Mouse (Mus musculus) cerebellum, adult 11 months (tissue): ENCODE measurements around the gene Gpr18.

Source experiments
- DNase-seq: peaks from one replicate; pipeline ENCODE4 v3.0.0; 2022

Gpr18 gene

DNA sequence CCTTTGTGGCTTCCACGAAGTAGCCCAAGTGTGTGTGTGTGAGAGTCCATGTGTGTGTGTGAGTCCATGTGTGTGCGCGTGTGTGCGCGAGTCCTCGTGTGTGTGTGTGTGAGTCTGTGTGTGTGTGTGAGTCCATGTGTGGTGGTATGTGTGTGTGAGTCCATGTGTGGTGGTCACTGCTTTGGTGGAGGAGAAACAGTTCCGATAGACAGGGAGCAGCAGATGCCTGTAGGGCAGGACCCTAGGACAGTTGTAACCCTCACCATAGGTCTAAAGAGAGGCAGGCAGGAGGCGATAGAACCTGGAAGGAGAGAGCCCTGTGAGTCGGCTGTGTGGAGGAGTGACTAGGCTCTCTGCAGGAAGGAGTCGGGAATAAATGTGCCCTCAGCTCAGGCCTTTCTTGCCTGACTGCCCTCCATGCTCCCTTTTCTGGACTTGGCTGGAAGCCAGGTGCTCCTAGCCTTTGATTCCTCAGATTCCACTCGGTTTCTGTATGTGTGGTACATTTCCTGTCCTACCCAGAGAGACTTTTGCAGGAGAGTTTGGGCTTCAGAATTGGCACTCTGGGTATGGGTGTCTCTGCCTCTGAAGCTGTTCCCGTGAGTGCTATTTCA lies 5.0 kb upstream of the Gpr18 start:
- DNase-seq: no peak

DNA sequence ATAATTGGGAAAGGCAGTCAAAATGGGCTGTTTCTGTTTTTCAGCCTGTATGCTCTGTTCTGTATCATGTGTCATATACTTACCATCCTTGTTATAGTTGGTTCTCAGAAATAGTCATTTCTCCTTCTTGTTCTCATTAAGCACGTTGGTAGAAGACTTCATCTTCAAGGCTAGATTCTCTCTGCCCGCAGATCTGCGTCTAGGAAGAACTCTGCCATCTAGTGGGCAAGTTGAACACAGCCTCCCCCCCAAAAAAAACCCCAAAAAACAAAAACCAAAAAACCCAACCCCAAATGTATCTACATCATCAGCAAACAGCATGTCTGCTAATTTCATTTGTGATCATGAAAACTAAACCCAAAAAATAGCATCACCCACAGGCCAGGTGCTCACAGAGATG lies 4.2 kb upstream of the Gpr18 start:
- no peak for DNase-seq

DNA sequence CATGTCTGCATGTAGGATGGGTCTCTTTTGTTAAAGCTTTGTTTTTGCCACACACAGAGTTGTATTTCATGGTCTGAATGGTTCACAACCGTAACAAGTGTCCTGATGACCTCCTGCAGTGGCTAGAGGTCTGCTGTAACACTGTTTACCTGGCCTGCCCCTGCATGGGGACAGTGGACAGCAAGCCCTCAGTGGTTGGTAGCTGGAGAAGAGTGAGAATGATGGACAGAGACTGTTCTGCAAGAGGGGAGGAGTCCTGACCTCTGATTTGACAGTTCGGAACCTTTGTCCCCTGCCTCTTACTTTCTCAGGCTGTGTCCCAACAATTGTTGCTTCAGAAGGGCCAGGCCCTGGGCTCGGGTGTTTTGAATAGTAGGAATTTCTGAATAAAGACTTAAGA lies 2.7 kb upstream of the Gpr18 start:
- DNase-seq: no peak

DNA sequence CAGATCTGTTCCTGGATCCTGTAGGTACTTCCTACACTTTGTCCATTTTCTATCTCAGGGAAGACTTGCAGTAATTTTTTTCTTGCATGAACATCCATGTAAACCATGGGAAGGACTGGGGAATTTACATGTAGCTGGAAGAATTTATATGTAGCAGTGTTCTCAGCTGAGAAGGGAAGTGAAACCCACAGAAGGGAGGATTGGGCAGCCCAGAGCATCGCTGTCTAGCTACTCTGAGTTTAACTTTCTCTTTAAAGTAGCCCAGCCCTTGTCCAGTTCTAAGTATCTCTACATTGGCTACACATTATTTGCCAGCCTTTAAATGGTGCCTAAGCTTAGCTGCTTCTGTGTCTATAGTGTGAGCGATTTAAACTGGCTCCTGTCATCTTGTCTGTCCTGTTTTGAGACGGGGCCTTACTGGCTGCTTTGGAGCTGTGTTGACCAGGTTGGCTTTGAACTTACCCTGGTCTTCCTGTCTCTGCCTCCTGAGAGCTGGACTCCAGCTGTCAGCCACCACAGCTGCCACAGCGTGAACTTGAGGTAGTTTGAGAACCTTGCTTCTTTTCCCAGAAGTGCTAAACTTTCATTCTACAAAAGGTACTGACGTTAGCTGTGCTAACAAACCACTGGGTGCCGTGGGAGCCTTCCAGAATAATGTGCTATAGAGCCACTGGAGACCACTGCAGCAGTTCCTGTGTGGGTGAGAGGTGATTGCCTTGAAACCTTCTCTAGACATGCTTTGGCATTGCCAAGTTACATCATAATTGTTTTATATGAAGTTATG lies 922 bp upstream of the Gpr18 start:
- no peak for DNase-seq

DNA sequence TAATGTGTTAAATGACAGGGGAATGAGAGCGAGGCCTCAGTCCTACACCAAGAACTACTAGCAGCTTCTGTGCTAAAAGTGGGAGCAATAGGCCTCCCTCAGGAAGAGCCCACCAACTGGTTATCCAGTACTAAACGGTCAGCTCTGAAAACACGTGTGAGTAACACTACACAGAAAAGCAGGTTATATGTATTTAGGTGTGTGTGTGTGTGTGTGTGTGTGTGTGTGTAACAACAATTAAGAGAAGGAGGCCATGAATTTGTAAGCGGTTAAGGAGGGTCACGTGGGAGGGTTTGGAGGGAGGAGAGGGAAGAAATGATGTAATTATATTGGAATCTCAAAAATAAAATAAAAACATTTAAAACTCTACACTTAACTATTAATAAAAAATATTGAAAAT lies 438 bp downstream of the Gpr18 start:
- no peak for DNase-seq

DNA sequence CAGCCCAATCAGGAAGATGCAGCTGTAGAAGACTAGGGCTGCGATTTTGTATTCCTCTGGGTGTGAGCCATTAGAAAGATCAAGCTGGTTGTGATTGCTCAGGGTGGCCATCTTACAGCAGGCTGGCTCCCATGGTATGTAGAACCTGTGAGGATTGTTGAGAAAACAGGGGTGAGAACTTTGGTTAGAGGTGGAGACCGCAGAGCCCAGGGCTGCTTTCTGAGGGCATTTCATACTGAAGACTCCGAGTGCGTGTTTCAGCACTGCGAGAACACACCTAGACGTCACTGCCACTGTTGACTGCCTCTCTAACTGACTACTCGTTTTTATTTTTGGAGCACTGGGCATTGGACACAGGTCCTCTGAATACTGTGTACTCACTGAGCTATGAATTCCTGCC lies 3.1 kb downstream of the Gpr18 start:
- DNase-seq: no peak

DNA sequence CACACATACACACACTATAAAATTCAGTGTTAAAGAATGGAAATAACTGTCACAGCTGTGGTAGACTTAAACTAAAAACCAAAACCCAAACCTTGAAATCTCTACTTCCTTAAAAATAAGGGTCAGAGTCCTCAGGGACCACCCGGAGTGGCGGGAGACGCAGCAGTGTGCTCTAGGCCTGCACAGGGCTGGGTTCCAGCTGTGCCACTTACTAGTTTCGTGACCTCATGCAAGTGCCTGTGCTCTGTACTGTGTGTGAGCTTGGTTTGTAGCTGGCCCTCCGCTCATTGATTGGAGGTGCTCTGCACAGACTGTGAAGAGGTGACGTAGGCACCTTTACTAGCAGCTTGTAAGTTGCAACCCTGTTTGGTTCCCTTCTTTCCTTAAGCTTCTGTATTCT lies 5.7 kb downstream of the Gpr18 start:
- DNase-seq: no peak

DNA sequence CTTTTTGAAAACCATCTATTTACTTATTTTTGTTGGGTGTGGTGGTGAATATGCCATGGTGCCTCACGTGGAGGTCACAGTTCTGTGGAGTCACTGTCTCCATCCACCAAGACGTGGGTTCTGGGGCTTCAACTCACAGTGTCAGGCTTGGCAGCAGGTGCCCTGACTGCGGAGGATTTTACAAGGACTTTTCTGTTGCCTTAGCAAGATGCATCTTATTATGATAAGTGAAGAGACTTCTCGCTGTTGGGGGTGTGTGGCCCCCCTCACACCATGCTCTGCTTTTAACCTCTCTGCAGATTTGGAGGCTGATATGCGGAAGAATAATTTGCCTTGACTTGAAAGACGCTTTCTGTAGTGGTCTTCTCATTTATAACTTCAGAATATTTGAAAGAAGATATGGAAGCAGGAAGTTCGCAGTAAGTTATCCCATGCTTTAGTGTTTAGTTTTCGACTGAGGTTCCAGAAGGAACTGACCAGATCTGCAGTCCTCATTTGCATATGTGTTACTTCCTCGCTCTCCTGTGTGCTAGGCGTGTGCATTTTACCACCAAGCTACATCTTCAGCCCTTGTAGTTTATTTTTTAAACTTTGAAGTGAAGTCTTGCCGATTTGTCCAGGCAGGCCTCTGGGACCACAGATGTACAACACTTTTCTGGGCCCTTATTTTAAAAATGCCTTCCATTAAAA lies 8.4 kb downstream of the Gpr18 start:
- DNase-seq: no peak

DNA sequence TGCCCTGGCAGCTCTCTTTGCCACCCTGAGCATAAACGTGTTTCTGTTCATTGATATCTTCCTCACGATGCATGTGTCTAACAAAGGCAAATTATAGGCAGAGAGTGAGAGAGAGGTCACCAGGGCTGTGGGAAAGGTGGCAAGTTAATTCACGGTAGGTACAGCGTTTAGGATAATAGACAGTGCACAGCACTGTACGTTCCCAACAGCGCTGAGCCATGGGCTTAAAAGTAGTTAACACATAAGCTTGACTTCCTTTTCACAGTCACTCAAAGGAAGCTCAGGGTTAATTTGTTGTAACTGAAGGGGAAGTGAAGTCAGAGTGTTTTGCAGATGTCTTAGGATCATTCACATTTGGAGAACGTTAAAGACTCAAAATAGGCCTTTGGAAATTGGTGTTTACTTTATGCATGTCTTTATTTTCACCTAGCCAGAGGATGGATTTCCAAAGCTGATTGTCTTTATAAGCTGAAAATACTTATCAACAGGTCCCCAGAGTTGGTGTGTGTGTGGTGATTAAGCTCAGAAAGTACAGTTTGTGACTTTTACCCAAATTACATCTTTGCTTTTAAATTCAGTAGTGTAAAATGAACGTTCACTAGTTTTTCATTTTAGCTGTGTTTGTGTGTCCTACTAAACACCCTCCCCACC lies 9.1 kb downstream of the Gpr18 start:
- no peak for DNase-seq

DNA sequence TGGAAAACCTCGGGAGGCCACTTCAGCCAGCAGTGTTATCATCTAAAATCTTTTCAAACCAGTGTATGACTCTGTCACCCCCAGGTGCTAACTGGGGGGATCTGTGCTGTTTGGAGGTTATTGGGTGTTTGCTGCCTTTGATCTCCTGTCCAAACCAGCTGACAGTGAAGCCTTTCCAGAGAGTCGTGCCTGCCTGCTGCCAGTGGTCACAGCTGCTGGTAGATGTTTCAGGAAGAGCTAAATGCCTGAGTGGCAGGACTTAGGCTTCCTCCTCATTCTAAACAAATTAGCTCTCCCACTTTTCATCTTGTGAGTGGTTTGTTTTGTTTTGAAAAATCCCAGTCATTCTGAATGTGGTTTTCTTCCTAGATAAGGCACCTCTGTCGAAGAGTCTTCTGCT lies 10.8 kb downstream of the Gpr18 start:
- no peak for DNase-seq

DNA sequence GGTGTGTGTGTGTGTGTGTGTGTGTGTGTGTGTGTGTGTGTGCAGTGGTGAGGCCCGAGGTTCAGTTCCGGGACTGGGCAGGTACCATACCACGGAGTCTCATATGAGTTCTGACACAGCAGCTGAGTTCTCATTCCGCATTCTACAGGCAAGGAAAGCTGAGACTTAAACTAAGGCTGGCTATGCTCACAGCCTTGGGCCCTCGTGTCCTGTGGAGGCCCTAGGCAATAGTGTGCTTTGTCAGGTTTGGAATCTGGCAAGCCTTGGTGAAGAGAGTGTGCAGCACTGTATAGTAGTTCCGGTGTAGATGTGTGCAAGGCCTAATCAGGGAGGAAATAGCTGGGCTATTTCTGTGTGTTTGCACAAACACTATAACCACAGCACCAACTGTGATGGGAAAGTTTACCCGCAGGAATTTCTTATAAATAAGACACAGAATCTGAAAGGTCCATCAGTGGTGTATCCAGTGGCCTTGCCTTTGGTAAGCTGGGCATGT lies 12.2 kb downstream of the Gpr18 start:
- no peak for DNase-seq

DNA sequence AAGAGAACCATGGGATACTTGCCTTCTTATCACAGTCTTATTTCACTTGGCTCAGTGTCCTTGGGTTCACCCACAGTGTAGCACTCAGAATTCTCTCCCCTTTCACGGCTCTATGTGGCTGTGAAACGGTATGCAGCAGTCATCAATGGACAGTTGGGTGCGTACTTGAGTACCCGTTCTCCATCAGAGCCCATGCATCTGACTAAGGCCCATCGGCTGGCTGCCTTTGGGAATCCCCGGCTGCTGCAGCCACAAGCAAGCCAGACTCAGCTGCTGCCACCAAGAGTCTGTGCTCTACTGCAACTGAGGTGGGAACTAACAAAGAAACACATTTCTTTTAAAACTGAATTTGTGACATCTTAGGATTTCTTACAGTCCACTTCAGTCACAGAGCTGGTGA lies 14.1 kb downstream of the Gpr18 start:
- DNase-seq: no peak

DNA sequence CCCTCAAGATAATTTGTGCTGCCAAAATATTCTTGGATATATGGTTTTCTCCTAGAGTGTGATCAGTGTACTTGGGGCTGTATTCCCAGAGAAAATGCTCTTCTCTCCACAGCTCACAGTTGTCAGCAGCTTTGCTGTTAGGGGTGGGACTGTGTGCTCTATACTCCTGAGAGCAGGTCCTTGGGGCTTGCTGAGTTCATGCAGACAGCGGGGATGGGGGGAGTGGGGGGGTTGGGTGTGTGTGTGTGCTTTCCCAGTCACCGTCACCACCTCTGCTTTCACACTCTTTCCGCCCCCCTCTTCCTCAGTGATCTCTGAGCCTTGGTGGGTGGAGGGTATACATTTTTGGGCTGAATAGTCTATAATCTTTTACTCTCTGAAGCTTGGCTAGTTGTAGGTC lies 16.5 kb downstream of the Gpr18 start:
- no peak for DNase-seq

DNA sequence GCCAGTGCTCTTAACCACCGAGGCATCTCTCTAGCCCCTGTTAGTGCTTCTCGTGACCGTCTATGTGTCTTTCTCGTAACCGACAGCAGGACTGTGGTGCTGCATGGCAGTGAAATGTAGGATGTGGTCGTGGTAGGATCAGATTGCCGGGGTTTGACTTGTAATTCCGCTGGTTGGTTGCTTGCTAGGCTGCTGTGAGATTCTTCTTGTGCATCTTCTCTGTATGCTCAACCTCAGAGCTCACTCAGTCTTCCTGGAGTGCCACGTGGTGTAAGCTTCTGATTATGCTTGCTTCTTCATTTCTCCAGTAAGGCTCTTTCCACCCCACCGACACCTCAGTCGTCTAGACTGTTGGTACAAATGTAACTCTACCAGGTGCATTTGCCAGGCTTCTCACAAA lies 17.1 kb downstream of the Gpr18 start:
- DNase-seq: no peak

DNA sequence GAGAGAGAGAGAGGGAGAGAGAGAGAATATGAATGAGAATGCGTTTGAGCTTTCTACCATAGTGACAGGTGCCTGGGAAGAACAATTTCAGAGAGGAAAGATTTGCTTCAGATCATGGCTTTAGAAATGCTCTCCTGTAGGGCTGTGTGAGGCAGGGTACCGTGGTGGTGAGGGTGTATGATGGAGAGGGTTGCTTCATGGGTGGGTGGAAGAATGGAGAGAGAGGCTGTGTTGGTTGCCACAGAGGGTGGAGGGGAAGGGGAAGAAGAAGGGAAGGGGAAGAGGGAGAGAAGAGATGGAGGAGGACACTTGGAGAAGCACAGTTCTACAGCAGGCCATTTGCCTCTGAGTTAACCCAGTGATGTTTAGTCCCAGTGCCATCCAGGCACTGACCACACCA lies 17.8 kb downstream of the Gpr18 start:
- DNase-seq: no peak

DNA sequence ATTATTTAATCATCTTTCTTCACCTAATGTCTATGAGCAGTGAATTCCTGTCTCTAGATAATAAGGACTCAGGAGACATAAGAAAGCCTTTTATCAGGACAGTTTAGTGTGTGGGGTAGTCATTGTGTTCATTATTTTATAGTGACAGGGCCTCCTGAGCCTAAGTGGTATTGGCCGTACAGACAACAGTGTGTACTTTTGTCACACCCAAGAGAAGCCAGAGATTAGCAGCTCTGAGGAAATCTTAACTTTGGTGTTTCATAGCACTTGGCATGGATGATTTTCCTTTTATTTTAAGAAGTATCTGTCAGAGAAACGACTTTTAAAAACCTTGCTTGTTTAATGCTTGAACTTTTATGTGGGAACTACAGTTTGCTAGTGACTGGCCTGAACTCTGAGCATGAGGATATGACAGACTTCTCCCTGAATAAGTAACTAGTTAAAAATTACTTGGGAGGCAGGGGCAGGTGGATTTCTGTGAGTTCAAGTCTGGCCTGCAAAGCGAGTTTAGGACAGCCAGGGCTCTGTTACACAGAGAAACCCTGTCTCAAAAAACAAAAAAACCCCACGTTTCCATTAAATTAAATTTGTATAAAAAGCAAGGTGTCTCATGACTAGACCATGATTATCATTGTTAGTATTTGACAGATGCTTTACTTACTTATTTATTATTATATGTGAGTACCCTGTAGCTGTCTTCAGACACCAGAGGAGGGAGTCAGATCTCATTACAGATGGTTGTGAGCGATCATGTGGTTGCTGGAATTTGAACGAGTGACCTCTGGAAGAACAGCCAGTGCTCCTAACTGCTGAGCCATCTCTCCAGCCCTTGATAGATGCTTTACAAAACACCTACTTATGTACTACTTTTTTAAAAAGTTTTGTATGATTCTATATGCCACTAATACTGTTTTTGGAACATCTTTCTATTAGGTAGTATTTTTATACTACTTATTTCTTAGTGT lies 19.2 kb downstream of the Gpr18 start:
- DNase-seq: no peak

DNA sequence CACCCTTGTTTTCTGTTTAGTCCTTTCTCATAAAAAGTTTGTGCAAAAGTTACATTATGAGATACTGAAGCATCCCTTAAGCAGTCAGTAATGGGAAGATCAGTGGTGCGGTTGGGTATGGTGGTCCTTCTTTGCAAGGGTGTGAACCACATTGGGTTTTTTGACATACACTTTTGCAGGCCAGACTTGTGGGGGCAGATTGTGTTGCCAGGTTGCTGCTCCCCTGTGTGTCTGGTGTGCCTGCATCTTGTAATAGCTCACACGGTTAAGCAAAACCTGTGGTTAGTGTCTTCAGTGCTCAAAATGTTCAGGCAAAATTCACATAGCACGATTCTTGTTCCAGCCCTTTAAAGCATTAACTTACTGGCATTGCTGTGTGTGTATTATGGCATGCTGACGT lies 20.3 kb downstream of the Gpr18 start:
- DNase-seq: no peak

DNA sequence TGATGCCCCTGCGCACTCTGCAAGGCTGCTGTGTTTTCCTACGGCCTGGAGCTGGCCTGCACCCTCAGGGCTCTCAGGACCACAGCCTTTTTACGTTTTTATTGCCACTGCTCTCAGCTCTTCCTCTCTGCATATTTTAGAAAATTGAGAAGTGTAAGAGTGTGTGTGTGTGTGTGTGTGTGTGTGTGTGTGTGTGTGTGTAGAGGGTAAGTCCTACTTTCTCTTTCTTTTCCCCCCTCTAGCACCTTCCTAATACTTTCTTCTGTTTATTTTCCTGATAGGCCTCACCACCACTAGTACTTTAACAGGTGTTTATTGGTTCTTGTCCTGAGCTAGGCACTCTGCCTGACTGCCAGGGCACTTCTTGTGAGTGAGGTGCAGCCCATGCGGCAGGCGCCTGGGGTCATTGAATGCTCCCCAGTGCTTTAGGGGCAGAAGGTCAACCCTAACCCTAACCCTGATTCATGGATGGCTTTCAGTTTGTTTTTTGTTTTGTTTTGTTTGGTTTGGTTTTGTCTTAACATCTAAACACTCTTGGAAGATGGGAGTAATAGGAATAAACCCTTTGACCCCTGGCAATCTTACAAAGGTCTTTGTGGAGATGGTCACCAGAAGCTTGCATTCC lies 21.0 kb downstream of the Gpr18 start:
- no peak for DNase-seq

DNA sequence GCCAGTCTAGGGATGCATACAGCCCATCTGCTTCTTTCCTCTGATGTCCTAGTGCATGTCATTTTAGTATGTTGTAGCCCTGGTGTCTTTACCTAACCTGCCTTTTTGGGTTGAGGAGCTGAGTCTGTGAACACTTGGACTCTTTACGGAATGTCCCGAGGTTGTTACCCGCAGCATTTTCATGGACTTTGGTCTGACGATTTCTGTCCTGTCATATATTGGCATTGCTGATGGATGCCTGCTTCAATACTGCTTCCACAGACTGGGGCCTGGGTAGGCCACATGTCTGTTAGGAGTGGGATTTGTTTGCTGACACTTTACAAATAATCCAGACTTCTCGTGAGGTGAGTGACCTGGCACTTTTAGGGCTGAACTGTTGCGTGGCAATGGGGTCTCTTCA lies 21.8 kb downstream of the Gpr18 start:
- no peak for DNase-seq

DNA sequence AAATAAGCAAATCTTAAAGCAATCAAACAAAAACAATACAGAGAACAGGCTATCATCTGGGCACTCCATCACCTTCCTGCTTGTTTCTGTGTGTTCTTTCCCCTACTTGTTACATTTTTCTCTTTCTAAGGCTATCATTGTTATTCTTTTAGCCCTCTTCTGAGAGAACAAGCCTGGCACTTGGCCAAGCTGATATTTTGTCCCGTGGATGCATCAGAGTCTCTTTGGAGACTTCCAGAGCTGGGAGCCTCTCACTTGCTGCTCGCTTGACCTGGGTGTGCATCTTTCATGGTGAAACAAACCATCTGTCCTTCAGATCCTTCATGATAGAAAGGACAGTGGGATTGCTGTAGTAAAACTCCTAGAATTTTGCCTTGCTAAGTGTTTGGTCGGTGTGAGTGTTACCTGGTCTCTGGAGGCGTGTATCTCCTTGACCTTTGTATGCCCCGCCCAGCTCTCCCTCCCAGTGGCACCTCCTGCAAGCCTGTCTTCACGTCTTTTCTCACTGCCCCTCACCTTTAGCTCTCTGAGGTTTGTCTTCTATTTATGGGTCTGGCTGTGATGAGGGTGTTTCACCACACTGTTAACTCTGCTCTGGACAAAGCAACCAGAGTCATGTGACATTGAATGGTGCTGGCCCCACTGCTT lies 31.3 kb downstream of the Gpr18 start:
- DNase-seq: no peak

DNA sequence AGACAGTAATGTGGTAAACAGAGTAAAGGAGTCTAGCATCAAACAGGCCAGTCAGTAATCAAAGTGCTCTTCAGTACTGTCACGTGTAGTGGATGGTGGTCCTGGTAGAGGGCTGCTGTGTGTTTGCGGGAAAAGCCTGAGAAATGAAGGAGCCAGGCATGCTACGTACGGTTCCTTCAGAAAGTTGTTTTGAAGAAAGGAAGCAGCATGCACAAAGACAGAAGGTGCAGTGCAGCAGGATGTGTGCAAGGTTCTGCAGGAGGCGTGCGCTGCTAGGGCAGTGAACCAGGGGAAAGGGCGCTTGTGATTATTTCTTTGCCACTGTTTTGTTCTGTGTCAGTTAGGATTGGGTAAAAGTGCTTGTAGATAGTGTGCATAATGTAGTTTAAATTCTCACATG lies 34.4 kb downstream of the Gpr18 start:
- no peak for DNase-seq
